8 mouse cellular contexts compared by ENCODE assay signal in genomic region chr1:112416350-112417083, GRCm38 (mm10).
A peak's percentile ranks its signal among the peaks of the same experiment; 100 is the strongest.
DNase-seq lines count a peak whose midpoint lies in the region; ATAC-seq and TF ChIP-seq lines count a peak whose summit lies in the region.

No protein-coding gene starts in this region.

- no peaks in the 10 kb centered on the region for H3K4me1 ChIP-seq in lung, embryonic 15.5 days
- H3K4me1 ChIP-seq in lung, postnatal 0 days (ENCODE audit: insufficient read depth, low read depth, low read length) = no peaks in the 10 kb centered on the region
- H3K4me1 ChIP-seq in hindbrain, embryonic 14.5 days (replicated peaks; ENCODE audit: control insufficient read depth, insufficient read depth, low read length) = no peaks in the 10 kb centered on the region
- H3K4me1 ChIP-seq in limb, embryonic 11.5 days (ENCODE audit: control insufficient read depth, insufficient read depth, low read length) = no peaks in the 10 kb centered on the region

- H3K4me2 ChIP-seq in lung, embryonic 15.5 days = peak overlapping the region; percentile 44
- H3K4me2 ChIP-seq in lung, postnatal 0 days (replicated peaks; ENCODE audit: low read depth, low read length) = no peak overlapping the region
- H3K4me2 ChIP-seq in hindbrain, embryonic 14.5 days (replicated peaks) = peak overlapping the region; percentile 85
- H3K4me2 ChIP-seq in limb, embryonic 11.5 days (ENCODE audit: low read depth, severe bottlenecking) = peak overlapping the region; percentile 81

- H3K9ac ChIP-seq in lung, embryonic 15.5 days = no peak overlapping the region
- H3K9ac ChIP-seq in lung, postnatal 0 days (replicated peaks; ENCODE audit: low read depth) = no peak overlapping the region
- H3K9ac ChIP-seq in hindbrain, embryonic 14.5 days = peak overlapping the region; percentile 69
- H3K9ac ChIP-seq in limb, embryonic 11.5 days (ENCODE audit: low read length) = peak overlapping the region; percentile 45; the same call in 1 of the 2 replicates

- no peak for TF ChIP-seq EP300 in lung, postnatal 0 days (IDR thresholded peaks at IDR 0.05)

- H3K9me3 ChIP-seq in lung, embryonic 15.5 days = no peaks in the 10 kb centered on the region
- no peaks in the 10 kb centered on the region for H3K9me3 ChIP-seq in lung, postnatal 0 days (ENCODE audit: low read length)
- no peaks in the 10 kb centered on the region for H3K9me3 ChIP-seq in hindbrain, embryonic 14.5 days (ENCODE audit: control insufficient read depth, low read length)
- H3K9me3 ChIP-seq in limb, embryonic 11.5 days (ENCODE audit: control insufficient read depth, low read length) = no peaks in the 10 kb centered on the region

- TF ChIP-seq CTCF in lung, postnatal 0 days (IDR thresholded peaks at IDR 0.05) = no peak

- no peak for DNase-seq in lung, postnatal 0 days (ENCODE audit: low spot score)
- DNase-seq in embryo, embryonic 11.5 days (ENCODE audit: low read depth, low spot score) = peak; percentile 23
- peak; percentile 72 for DNase-seq in hindbrain, embryonic 14.5 days (ENCODE audit: low spot score)
- DNase-seq in limb, embryonic 11.5 days (ENCODE audit: low spot score) = peak; percentile 64
- peak; percentile 8 for DNase-seq in retina, postnatal 7 days (ENCODE audit: low read depth, low spot score)
- DNase-seq in spleen, postnatal 10 days (ENCODE audit: low spot score in 2 of 2) = no peak
- no peak for DNase-seq in gastrocnemius, postnatal 25 days

- H3K27me3 ChIP-seq in lung, embryonic 15.5 days = peaks cover 3% of the 10 kb centered on the region; the same call in 1 of the 2 replicates
- no peaks in the 10 kb centered on the region for H3K27me3 ChIP-seq in lung, postnatal 0 days (replicated peaks; ENCODE audit: insufficient read depth, low read length)
- H3K27me3 ChIP-seq in hindbrain, embryonic 14.5 days (ENCODE audit: control insufficient read depth, insufficient read depth, low read length) = 0 out of 2 replicates have a peak, but pooled peaks cover 3% of the 10 kb centered on the region
- H3K27me3 ChIP-seq in limb, embryonic 11.5 days (ENCODE audit: control insufficient read depth, insufficient read depth, low read length) = 0 out of 2 replicates have a peak, but pooled peaks cover 2% of the 10 kb centered on the region

- WGBS in lung, embryonic 15.5 days = 4% methylated on average over 37 of the region's 37 CpGs
- 5% methylated on average over 37 of the region's 37 CpGs for WGBS in lung, postnatal 0 days
- 1% methylated on average over 35 of the region's 37 CpGs for WGBS in hindbrain, embryonic 14.5 days
- WGBS in limb, embryonic 11.5 days = 5% methylated on average over 37 of the region's 37 CpGs

- no peaks in the 10 kb centered on the region for H3K36me3 ChIP-seq in lung, embryonic 15.5 days
- H3K36me3 ChIP-seq in lung, postnatal 0 days (ENCODE audit: insufficient read depth, low read length) = no peaks in the 10 kb centered on the region
- no peaks in the 10 kb centered on the region for H3K36me3 ChIP-seq in hindbrain, embryonic 14.5 days (replicated peaks; ENCODE audit: control insufficient read depth, insufficient read depth)
- no peaks in the 10 kb centered on the region for H3K36me3 ChIP-seq in limb, embryonic 11.5 days (ENCODE audit: control insufficient read depth, insufficient read depth, low read length)

- no peak overlapping the region for H3K27ac ChIP-seq in lung, embryonic 15.5 days
- no peak overlapping the region for H3K27ac ChIP-seq in lung, postnatal 0 days (ENCODE audit: low read length)
- peak overlapping the region; percentile 64 for H3K27ac ChIP-seq in hindbrain, embryonic 14.5 days
- no peak overlapping the region for H3K27ac ChIP-seq in limb, embryonic 11.5 days (replicated peaks; ENCODE audit: low read depth, low read length)

- ATAC-seq in lung, embryonic 15.5 days (ENCODE audit: borderline replicate concordance, extremely low read depth, low FRiP score, low TSS enrichment) = no peak
- no peak for ATAC-seq in lung, postnatal 0 days
- ATAC-seq in hindbrain, embryonic 14.5 days (ENCODE audit: low FRiP score) = peak; percentile 96
- peak; percentile 87 for ATAC-seq in limb, embryonic 11.5 days (ENCODE audit: insufficient number of reproducible peaks, low FRiP score, low TSS enrichment, low read depth)

- no peak overlapping the region for H3K4me3 ChIP-seq in lung, embryonic 15.5 days
- H3K4me3 ChIP-seq in lung, postnatal 0 days (ENCODE audit: low read depth, low read length) = no peak overlapping the region
- H3K4me3 ChIP-seq in hindbrain, embryonic 14.5 days (replicated peaks; ENCODE audit: low read length) = peak overlapping the region; percentile 77
- H3K4me3 ChIP-seq in limb, embryonic 11.5 days (ENCODE audit: low read depth, low read length) = peak overlapping the region; percentile 33

Comparison
In these comparisons a context has a peak if more than half of its experiments do, and no peak if none do; other contexts are left out.
1. ATAC-seq: peak in hindbrain, embryonic 14.5 days (single experiment) and limb, embryonic 11.5 days (single experiment); none in lung, embryonic 15.5 days (single experiment) and lung, postnatal 0 days (single experiment).
2. H3K4me3 ChIP-seq: peak in hindbrain, embryonic 14.5 days (single experiment) and limb, embryonic 11.5 days (single experiment); none in lung, embryonic 15.5 days (single experiment) and lung, postnatal 0 days (single experiment).
3. H3K9ac ChIP-seq: peak in hindbrain, embryonic 14.5 days (single experiment) and limb, embryonic 11.5 days (single experiment); none in lung, embryonic 15.5 days (single experiment) and lung, postnatal 0 days (single experiment).
4. DNase-seq: peak in embryo, embryonic 11.5 days (single experiment), hindbrain, embryonic 14.5 days (single experiment), limb, embryonic 11.5 days (single experiment) and retina, postnatal 7 days (single experiment); none in lung, postnatal 0 days (single experiment), spleen, postnatal 10 days (0 of 2) and gastrocnemius, postnatal 25 days (single experiment).